Mouse (Mus musculus) lung, adult 2 months (tissue): ENCODE results near the gene Tbc1d17.

Experiments used
- CTCF ChIP-seq: fragments of 200-500 bp; IDR thresholded peaks from 2 replicates; pipeline ENCODE4 v1.5.1; 2011; ENCODE audit warnings: mild to moderate bottlenecking, low read length, control low read depth; ENCODE audit not compliant: insufficient read depth
- POLR2A ChIP-seq: fragments of 200-500 bp; IDR thresholded peaks from 2 replicates; pipeline ENCODE4 v1.6.1; 2011; ENCODE audit warnings: low read depth, mild to moderate bottlenecking, control low read depth, low read length, borderline replicate concordance; ENCODE audit errors: extremely low read depth

- TF ChIP-seq CTCF (no peak), POLR2A (no peak)
Observed at GRCm38 (mm10) chr7:44884637-44885036, 35.8 kb upstream of the Tbc1d17 start.
